In genomic region chr4:33640576-33641255, GRCm38 (mm10) we compare ENCODE assay signal across 10 mouse cellular contexts.
DNase-seq lines count a peak whose midpoint lies in the region; ATAC-seq and TF ChIP-seq lines count a peak whose summit lies in the region.
"Had no signal": no experiment of that assay in that cellular context is flagged by ENCODE, and none has a peak within 500 bp of the region (broad histone marks: within the 10 kb centered on the region; RNA-seq: fewer than 3 reads in every experiment).

No protein-coding gene starts in this region.

- H3K36me3 ChIP-seq in hindbrain, embryonic 11.5 days (ENCODE audit: control insufficient read depth, insufficient read depth, low read length) = no peaks in the 10 kb centered on the region
- H3K36me3 ChIP-seq in heart, embryonic 11.5 days (ENCODE audit: control insufficient read depth, insufficient read depth, low read length) = no peaks in the 10 kb centered on the region

- no peak for TF ChIP-seq CTCF in cerebellum, adult 2 months (IDR thresholded peaks at IDR 0.05; ENCODE audit: borderline replicate concordance, insufficient read depth, low read depth, low read length)

- ATAC-seq in hindbrain, embryonic 11.5 days (ENCODE audit: low FRiP score) = 0 out of 2 replicates have a peak, but pooled peaks have one; percentile 43
- ATAC-seq in heart, embryonic 11.5 days (replicated peaks; ENCODE audit: insufficient number of reproducible peaks, low FRiP score, low TSS enrichment) = no peak

- H3K4me2 ChIP-seq in hindbrain, embryonic 11.5 days (replicated peaks; ENCODE audit: low read depth, low read length) = no peak overlapping the region
- H3K4me2 ChIP-seq in heart, embryonic 11.5 days = no peak overlapping the region

- peak; percentile 11 for DNase-seq in ovary, postnatal 36 days (ENCODE audit: low spot score)
- no peak for DNase-seq in ovary, postnatal 10 days (ENCODE audit: low spot score)
- DNase-seq in cerebellum, adult 2 months = peak; percentile 72 to 84
- DNase-seq in hindbrain, embryonic 11.5 days (ENCODE audit: low spot score) = no peak
- DNase-seq in thymus, postnatal 4 days = no peak
- DNase-seq in left cerebral cortex, adult 8-10 months (ENCODE audit: low spot score in 2 of 2) = no peak
- DNase-seq: lung, adult 2 months; spleen, adult 18-20 months; thymus, postnatal 36 days had no signal

- no peaks in the 10 kb centered on the region for H3K27me3 ChIP-seq in cerebellum, adult 2 months (ENCODE audit: control insufficient read depth, insufficient read depth, low read length)
- H3K27me3 ChIP-seq in hindbrain, embryonic 11.5 days (ENCODE audit: control insufficient read depth, insufficient read depth, low read length) = no peaks in the 10 kb centered on the region
- no peaks in the 10 kb centered on the region for H3K27me3 ChIP-seq in heart, embryonic 11.5 days (ENCODE audit: control insufficient read depth, insufficient read depth, low read length)

- 31% methylated on average over 11 of the region's 11 CpGs for WGBS in cerebellum, adult 2 months
- 69% methylated on average over 11 of the region's 11 CpGs for WGBS in hindbrain, embryonic 11.5 days
- WGBS in heart, embryonic 11.5 days (ENCODE audit: insufficient replicate concordance) = 77% methylated on average over 11 of the region's 11 CpGs

- H3K9me3 ChIP-seq in hindbrain, embryonic 11.5 days (ENCODE audit: control insufficient read depth, low read length) = no peaks in the 10 kb centered on the region
- no peaks in the 10 kb centered on the region for H3K9me3 ChIP-seq in heart, embryonic 11.5 days (replicated peaks; ENCODE audit: control insufficient read depth, low read length)

- H3K4me1 ChIP-seq in cerebellum, adult 2 months (ENCODE audit: control insufficient read depth, insufficient read depth, low read length) = peaks cover 9% of the 10 kb centered on the region; the same call in 1 of the 2 replicates
- no peaks in the 10 kb centered on the region for H3K4me1 ChIP-seq in hindbrain, embryonic 11.5 days (replicated peaks; ENCODE audit: control insufficient read depth, insufficient read depth, low read length)
- H3K4me1 ChIP-seq in heart, embryonic 11.5 days (ENCODE audit: control insufficient read depth, insufficient read depth, low read length) = no peaks in the 10 kb centered on the region

- 0 out of 2 replicates have a peak, but pooled peaks have one; percentile 17 for TF ChIP-seq POLR2A in cerebellum, adult 2 months (IDR thresholded peaks at IDR 0.05; ENCODE audit: borderline replicate concordance, insufficient read depth, low read length)

- peak overlapping the region; percentile 56; the same call in 1 of the 2 replicates for H3K27ac ChIP-seq in cerebellum, adult 2 months (ENCODE audit: insufficient read depth, low read length)
- H3K27ac ChIP-seq in hindbrain, embryonic 11.5 days (ENCODE audit: low read depth, low read length) = no peak overlapping the region
- no peak overlapping the region for H3K27ac ChIP-seq in heart, embryonic 11.5 days (ENCODE audit: low read depth, low read length)

- H3K4me3 ChIP-seq in cerebellum, adult 2 months (replicated peaks; ENCODE audit: insufficient read depth, low read depth, low read length) = no peak overlapping the region
- no peak overlapping the region for H3K4me3 ChIP-seq in hindbrain, embryonic 11.5 days (ENCODE audit: low read depth, low read length)
- no peak overlapping the region for H3K4me3 ChIP-seq in heart, embryonic 11.5 days (ENCODE audit: low read depth, low read length)

- H3K9ac ChIP-seq in hindbrain, embryonic 11.5 days (ENCODE audit: low read depth, low read length) = no peak overlapping the region
- H3K9ac ChIP-seq in heart, embryonic 11.5 days (ENCODE audit: low read depth, low read length) = no peak overlapping the region

Comparison
In these comparisons a context has a peak if more than half of its experiments do, and no peak if none do; other contexts are left out.
1. DNase-seq: peak in ovary, postnatal 36 days (single experiment) and cerebellum, adult 2 months (2 of 2); none in ovary, postnatal 10 days (single experiment), hindbrain, embryonic 11.5 days (single experiment), thymus, postnatal 4 days (single experiment) and left cerebral cortex, adult 8-10 months (0 of 2).